Mouse (Mus musculus): Measurements from ENCODE around the gene Sars2.

- TF ChIP-seq POLR2A (IDR thresholded peaks at IDR 0.05; ENCODE audit: borderline replicate concordance, insufficient read depth, low read length) (no peak), CTCF (IDR thresholded peaks at IDR 0.05; ENCODE audit: borderline replicate concordance, insufficient read depth, low read depth, low read length) (no peak)
Observed at GRCm38 (mm10) chr7:28780857-28781256, 39.1 kb downstream of the Sars2 start.

Data from cerebellum, adult 2 months (tissue).